Mouse (Mus musculus) limb, embryonic 12.5 days (tissue): ENCODE measurements around the gene Tmem192. TPM values are rescaled to one million over a fixed set of nuclear protein-coding genes. Genes with fewer than 3 reads are reported as not detected.

ENCODE experiments used
- ATAC-seq: fragments of 200-750 bp; cut with Nextera tagmentation; 2 replicates; pipeline ENCODE4 v1.8.0; 2017; ENCODE audit warnings: low read depth, moderate TSS enrichment; ENCODE audit not compliant: insufficient number of reproducible peaks, insufficient read depth, low FRiP score, low TSS enrichment
- H3K27ac ChIP-seq: fragments of 300-500 bp; sonication (generic); 2 replicates; pipeline ENCODE4 v1.5.1; 2016; ENCODE audit warnings: mild to moderate bottlenecking, moderate library complexity
- H3K27me3 ChIP-seq: fragments of 300-500 bp; sonication (generic); 2 replicates; pipeline ENCODE4 v1.6.1; 2016; ENCODE audit warnings: mild to moderate bottlenecking, moderate library complexity
- H3K36me3 ChIP-seq: fragments of 300-500 bp; sonication (generic); 2 replicates; pipeline ENCODE4 v1.6.1; 2016; ENCODE audit warnings: mild to moderate bottlenecking, moderate library complexity
- H3K4me1 ChIP-seq: fragments of 300-500 bp; sonication (generic); replicated peaks from 2 replicates; pipeline ENCODE4 v1.6.1; 2016
- H3K4me2 ChIP-seq: fragments of 300-500 bp; sonication (generic); 2 replicates; pipeline ENCODE4 v1.6.1; 2016; ENCODE audit warnings: mild to moderate bottlenecking, moderate library complexity
- H3K4me3 ChIP-seq: fragments of 300-500 bp; sonication (generic); replicated peaks from 2 replicates; pipeline ENCODE4 v1.5.1; 2016; ENCODE audit warnings: mild to moderate bottlenecking
- H3K9ac ChIP-seq: fragments of 300-500 bp; sonication (generic); replicated peaks from 2 replicates; pipeline ENCODE4 v1.6.1; 2016; ENCODE audit warnings: mild to moderate bottlenecking, moderate library complexity
- H3K9me3 ChIP-seq: fragments of 300-500 bp; sonication (generic); 2 replicates; pipeline ENCODE4 v1.6.1; 2016; ENCODE audit warnings: mild to moderate bottlenecking, moderate library complexity
- WGBS: fragments of 180-500 bp; shearing (Covaris S2); methylation state at CpG from one replicate; pipeline ENCODE4 v1.1.7; 2016; 5-methylcytosine and 5-hydroxymethylcytosine counted together
- polyA plus RNA-seq: library from polyadenylated mRNA; unstranded; fragments of >200 nt; fragmentation: Nextera tagmentation; extraction: Ambion mirVana; gene quantifications from 2 replicates; pipeline ENCODE4 v1.2.1, GENCODE M21; 2016

Gene Tmem192
- polyA plus RNA-seq, result 18.7 and 20.2 TPM in 2 replicates

DNA sequence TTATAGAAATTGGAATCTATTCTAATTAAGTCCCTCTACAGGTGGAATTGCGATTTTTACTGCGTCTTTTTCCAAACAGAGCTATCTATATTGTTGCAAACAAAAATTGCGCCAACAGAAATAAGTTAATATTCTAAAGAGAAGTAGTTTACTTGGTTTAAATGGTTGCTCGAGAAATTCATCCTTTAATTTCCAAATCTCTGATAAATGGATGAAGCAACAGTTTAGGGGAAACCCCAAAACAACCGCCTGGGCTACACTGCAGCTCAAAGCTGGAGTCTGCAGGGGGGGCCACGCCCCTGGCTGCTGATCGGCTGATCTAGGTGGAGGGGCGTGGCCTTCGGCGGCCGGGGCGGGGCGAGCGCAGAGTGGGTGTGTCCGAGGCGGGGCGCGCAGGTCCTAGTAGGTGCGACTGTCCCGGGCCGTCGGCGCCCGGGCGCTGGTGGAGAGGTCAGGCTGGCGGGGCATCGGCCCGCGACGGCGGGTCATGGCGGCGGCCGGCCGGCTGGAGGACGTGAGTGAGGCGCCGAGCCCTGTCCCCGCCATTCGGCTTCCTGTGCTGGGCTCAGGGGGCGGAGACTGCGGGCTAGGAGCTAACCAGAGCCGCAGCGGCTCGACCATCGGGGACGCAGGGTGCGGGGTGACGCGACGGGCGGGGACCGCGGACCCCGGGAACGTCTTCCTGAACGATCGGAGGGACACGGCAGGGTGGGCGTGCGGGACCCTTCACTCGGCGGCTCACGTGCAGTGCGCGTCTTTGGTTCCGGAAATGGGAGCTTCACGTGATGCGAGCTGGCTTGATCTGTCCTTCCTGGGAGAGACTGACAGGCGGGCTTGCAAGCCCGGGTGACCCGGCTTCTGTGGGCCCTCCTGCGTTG lies at the start of gene Tmem192:
TSS of gene Tmem192 (plus strand) at position 366 of the 878 bp plus-strand sequence.
- peak; percentile 96 for ATAC-seq
- H3K9ac ChIP-seq, result peak within 1 kb of the TSS; percentile 65
- H3K4me3 ChIP-seq, result peak within 1 kb of the TSS; percentile 79
- no peaks in the 10 kb centered on the region for H3K9me3 ChIP-seq
- WGBS, result 2% methylated on average over 60 of the region's 73 CpGs
- H3K27me3 ChIP-seq, result peaks cover 17% of the 10 kb centered on the region
- 0 out of 2 replicates have a peak within 1 kb of the TSS, but pooled peaks have one; percentile 23 for H3K27ac ChIP-seq
- H3K4me1 ChIP-seq, result no peaks in the 10 kb centered on the region
- no peaks in the 10 kb centered on the region for H3K36me3 ChIP-seq
- H3K4me2 ChIP-seq, result peak within 1 kb of the TSS; percentile 69

DNA sequence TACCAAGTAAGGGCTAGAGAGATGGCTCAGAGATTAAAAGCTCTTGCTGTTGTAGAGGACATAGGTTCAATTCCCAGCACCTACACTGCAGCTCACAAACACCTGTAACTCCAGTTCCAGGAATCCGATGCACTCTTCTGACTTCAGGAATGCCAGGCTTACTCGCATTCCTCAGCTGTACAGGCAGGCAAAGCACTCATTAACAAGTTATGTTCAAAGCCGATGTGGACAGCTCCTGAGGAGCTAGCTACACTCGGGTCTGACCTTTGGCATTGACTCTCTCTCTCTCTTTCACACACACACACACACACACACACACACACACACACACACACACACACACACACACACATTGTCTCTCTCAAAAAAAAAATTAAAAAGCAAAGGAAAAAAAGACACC lies 48.3 kb upstream of the Tmem192 start:
- Histone ChIP-seq H3K9ac (no peak overlapping the region), H3K4me2 (no peak overlapping the region), H3K27me3 (no peaks in the 10 kb centered on the region), H3K36me3 (no peaks in the 10 kb centered on the region), H3K9me3 (no peaks in the 10 kb centered on the region), H3K4me1 (no peaks in the 10 kb centered on the region), H3K27ac (no peak overlapping the region), H3K4me3 (no peak overlapping the region)
- ATAC-seq, result no peak
- WGBS, result 12% methylated on average over 4 of the region's 4 CpGs

DNA sequence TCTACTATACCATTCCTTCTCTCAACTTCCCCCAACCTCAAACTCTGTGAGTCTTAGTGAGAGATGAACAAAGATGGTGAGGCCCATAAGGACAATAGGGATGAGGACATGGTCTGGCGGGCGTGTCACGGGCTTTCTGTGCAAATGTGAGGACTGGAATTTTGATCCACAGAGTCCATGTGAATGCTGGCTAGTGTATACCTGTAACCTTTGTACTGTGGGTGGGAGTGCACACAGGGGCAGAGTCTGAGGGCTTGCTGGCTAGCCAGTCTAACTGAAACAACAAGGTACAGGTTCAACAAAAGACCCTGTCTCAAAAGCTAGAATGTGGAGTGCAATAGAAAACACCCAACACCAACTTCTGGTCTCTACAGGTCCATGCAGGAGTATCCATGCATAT lies 46.3 kb upstream of the Tmem192 start:
- Histone ChIP-seq H3K4me2 (no peak overlapping the region), H3K27me3 (no peaks in the 10 kb centered on the region), H3K9ac (no peak overlapping the region), H3K36me3 (no peaks in the 10 kb centered on the region), H3K27ac (no peak overlapping the region), H3K9me3 (no peaks in the 10 kb centered on the region), H3K4me3 (no peak overlapping the region), H3K4me1 (no peaks in the 10 kb centered on the region)
- WGBS, result 96% methylated on average over 3 of the region's 3 CpGs
- ATAC-seq, result no peak

DNA sequence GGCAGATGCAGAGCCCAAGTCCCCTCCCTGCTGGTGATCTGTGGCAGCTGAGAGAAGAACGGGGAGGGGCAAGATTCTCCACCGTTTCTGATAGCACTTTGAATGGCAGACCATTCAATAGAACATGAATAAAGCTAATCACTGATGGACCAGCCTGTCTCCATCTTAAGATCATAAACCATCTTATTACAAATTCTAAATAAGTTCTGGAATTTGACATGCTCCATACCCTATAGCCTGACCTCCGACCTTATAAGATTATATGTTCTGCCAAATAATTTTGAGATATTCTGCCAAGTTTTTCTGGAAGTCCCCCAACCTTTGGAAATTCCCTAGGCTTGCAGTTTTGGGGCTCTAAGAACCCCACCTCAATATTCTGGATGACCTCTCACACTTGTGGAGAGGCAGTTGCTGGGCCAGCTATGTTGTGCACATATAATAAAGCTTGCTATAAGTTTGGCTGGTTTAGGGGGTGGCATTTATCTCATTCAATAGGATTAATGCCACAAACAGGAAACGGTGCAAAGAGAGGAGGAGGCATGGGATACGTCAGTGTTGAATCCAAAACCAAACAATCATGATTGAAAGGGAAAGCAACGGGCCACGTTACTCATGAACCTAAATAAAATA lies 45.3 kb upstream of the Tmem192 start:
- Histone ChIP-seq H3K4me1 (no peaks in the 10 kb centered on the region), H3K4me3 (no peak overlapping the region), H3K9ac (no peak overlapping the region), H3K4me2 (no peak overlapping the region), H3K36me3 (no peaks in the 10 kb centered on the region), H3K27ac (no peak overlapping the region), H3K27me3 (no peaks in the 10 kb centered on the region), H3K9me3 (no peaks in the 10 kb centered on the region)
- 66% methylated on average over 7 of the region's 7 CpGs for WGBS
- ATAC-seq, result no peak

DNA sequence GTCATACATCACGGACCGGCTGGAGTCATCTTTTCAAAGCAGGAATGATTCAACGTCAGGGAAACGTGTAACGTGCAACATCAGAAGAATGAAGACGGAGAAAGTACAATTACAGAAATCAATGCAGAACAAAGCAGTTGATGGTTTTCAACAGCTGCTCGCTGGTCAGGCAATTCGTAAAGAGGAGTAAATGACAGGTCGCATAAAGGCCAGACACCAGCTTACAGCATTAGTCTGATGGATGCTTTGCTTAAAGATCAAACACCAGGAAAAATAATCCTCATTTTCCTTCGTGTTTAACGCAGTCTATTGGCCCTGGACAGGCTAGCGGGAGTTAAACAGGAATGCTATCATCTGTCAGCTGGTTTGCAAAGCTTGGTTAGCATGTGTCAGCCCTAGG lies 44.8 kb upstream of the Tmem192 start:
- Histone ChIP-seq H3K4me2 (no peak overlapping the region), H3K27ac (no peak overlapping the region)
- ATAC-seq, result no peak

DNA sequence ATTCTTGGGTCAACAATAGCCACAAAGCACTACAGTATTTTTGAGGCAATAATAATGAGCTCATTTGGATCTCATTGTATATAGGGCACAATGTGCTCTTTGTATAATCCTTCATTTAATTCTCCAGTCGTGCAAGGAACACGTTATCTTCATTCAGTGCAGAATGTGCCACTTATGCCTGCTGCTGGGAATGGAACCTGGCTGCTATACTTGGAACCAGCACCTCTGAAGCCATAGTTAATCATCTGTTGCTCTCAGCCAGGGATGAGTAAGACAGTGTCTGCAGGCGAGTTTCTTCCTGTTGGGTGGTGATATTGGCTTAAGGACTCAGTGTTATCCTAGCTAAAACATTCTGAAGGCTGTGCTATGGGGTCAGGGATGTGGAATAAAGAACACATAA lies 43.2 kb upstream of the Tmem192 start:
- Histone ChIP-seq H3K9me3 (no peaks in the 10 kb centered on the region), H3K4me3 (no peak overlapping the region), H3K4me2 (no peak overlapping the region), H3K27me3 (no peaks in the 10 kb centered on the region), H3K27ac (no peak overlapping the region), H3K4me1 (no peaks in the 10 kb centered on the region), H3K36me3 (no peaks in the 10 kb centered on the region), H3K9ac (no peak overlapping the region)
- no peak for ATAC-seq
- 66% methylated on average over 3 of the region's 3 CpGs for WGBS

More for the DNA sequence above, 44.8 kb upstream of the Tmem192 start:
- Histone ChIP-seq H3K36me3 (no peaks in the 10 kb centered on the region), H3K27me3 (no peaks in the 10 kb centered on the region), H3K4me1 (no peaks in the 10 kb centered on the region), H3K4me3 (no peak overlapping the region), H3K9me3 (no peaks in the 10 kb centered on the region), H3K9ac (no peak overlapping the region)
- 74% methylated on average over 12 of the region's 12 CpGs for WGBS

DNA sequence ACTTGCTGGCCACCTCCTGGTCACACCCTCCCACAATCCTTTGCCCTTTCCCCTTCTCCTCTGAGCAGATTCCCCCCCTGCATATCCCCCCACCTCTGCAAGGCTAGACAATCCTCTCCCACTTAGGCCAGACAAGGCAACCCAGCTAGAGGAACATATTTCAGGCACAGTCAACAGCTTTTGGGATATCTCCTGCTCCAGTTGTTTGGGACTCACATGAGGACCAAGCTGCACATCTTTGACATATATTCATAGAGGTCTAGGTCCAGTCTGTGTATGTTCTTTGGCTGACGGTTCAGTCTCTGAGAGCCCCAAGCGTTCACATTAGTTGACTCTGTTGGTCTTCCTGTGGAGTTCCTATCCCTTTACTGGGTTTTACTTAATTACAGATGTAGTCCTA lies 37.0 kb upstream of the Tmem192 start:
- no peaks in the 10 kb centered on the region for H3K4me1 ChIP-seq
- H3K4me3 ChIP-seq, result no peak overlapping the region
- 95% methylated on average over 2 of the region's 2 CpGs for WGBS
- H3K4me2 ChIP-seq, result no peak overlapping the region
- H3K9ac ChIP-seq, result no peak overlapping the region
- H3K27ac ChIP-seq, result no peak overlapping the region
- H3K27me3 ChIP-seq, result no peaks in the 10 kb centered on the region
- no peaks in the 10 kb centered on the region for H3K9me3 ChIP-seq
- no peak for ATAC-seq
- no peaks in the 10 kb centered on the region for H3K36me3 ChIP-seq

DNA sequence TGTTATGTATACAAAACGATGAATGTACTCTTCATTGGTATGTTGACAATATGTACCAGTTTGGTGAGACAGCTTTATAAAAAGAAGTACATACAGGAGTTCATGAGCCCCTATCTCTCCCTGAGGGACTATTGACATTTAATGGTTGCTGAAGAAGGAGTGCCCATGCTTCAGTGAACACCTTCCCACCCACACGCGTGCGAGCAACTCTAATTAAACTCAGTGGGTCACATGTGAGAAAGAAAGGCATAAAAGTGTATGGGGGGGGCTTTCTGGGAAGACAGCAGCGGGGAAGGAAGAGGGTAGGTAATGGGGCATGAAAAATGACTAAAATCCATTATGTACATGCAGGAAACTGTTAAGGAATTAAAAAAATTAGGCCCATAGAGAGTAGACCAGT lies 30.2 kb upstream of the Tmem192 start:
- Histone ChIP-seq H3K9ac (no peak overlapping the region), H3K36me3 (no peaks in the 10 kb centered on the region), H3K4me1 (peaks cover 8% of the 10 kb centered on the region; the same call in 1 of the 2 replicates), H3K4me3 (no peak overlapping the region), H3K27ac (no peak overlapping the region), H3K9me3 (no peaks in the 10 kb centered on the region), H3K27me3 (no peaks in the 10 kb centered on the region), H3K4me2 (no peak overlapping the region)
- no peak for ATAC-seq
- WGBS, result 87% methylated on average over 5 of the region's 5 CpGs

DNA sequence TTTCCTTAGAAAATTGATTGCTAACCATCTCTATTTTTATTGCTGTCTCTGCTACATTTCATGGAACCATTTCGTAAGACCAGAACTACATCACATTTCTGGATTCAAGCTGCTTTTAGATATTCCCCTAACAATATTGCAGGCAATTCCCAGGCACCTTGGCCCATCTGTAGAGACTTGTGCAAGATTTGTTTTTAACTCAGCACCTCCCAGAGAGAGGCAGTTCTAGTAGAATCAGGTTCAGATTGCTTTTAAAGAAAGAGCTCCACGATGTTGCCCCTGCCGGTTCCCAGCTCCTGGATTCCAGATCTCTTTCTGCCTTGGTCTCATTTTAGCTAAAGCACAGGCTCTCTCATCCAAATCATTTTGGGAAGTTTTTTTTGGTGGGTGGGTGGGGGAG lies 23.7 kb upstream of the Tmem192 start:
- no peaks in the 10 kb centered on the region for H3K9me3 ChIP-seq
- H3K9ac ChIP-seq, result no peak overlapping the region
- ATAC-seq, result no peak
- WGBS, result 67% methylated on average over 3 of the region's 3 CpGs
- H3K27me3 ChIP-seq, result no peaks in the 10 kb centered on the region
- H3K4me3 ChIP-seq, result no peak overlapping the region
- peaks cover 9% of the 10 kb centered on the region; the same call in 1 of the 2 replicates for H3K4me1 ChIP-seq
- H3K27ac ChIP-seq, result no peak overlapping the region
- H3K36me3 ChIP-seq, result no peaks in the 10 kb centered on the region
- H3K4me2 ChIP-seq, result no peak overlapping the region

DNA sequence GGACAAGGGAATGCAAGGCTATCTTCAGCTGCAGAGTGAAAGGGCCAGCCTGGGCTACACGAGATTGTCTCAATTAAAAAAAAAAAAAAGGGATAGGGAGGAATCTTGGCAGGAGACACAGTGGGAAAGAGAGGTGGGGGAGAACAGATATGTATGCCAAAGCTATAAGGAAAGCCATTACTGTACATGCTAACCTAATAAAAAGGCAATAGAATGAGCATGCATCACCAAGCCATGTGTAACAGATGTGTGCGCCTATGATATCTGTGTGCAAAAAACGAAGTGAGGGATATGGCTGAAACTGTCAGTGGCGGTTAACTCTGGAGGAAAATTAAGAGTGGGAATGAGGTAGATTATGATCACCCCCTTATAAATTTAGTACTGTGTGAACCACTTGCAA lies 21.2 kb upstream of the Tmem192 start:
- 81% methylated on average over 4 of the region's 4 CpGs for WGBS
- Histone ChIP-seq H3K27ac (no peak overlapping the region), H3K9me3 (no peaks in the 10 kb centered on the region), H3K9ac (no peak overlapping the region), H3K36me3 (no peaks in the 10 kb centered on the region), H3K27me3 (no peaks in the 10 kb centered on the region), H3K4me1 (peaks cover 9% of the 10 kb centered on the region; the same call in 1 of the 2 replicates), H3K4me2 (no peak overlapping the region), H3K4me3 (no peak overlapping the region)
- no peak for ATAC-seq

DNA sequence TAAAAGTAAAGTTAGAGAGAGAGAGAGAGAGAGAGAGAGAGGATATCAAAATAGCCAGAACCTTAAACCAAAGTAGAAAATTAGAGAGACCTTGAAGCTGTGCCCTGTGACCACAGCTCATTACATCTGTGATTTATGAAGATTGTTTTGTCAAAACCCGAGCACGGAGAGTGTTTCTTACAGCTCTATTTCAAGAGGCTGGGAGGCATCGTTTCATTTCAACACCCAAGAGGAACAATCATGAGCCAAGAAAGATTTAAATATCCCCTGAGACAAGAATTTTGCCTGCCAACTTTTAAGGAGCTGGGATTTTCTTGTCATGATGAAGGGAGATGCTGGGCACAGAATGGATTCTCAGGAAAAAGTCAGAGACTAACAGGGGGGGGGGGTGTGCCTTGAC lies 20.6 kb upstream of the Tmem192 start:
- Histone ChIP-seq H3K9me3 (no peaks in the 10 kb centered on the region), H3K4me2 (no peak overlapping the region), H3K4me1 (peaks cover 6% of the 10 kb centered on the region; the same call in 1 of the 2 replicates), H3K36me3 (no peaks in the 10 kb centered on the region), H3K4me3 (no peak overlapping the region), H3K9ac (no peak overlapping the region), H3K27me3 (no peaks in the 10 kb centered on the region), H3K27ac (no peak overlapping the region)
- WGBS, result 32% methylated on average over 3 of the region's 3 CpGs
- ATAC-seq, result no peak
